Mouse (Mus musculus) ES-E14 (cell line): Measurements from ENCODE around the gene 1700025G04Rik. TPM values are rescaled to one million over a fixed set of nuclear protein-coding genes. Genes with fewer than 3 reads are reported as not detected.

Experiments
- DNase-seq: peaks from one replicate; pipeline ENCODE4 v3.0.0-alpha.2; 2013; ENCODE audit warnings: low read depth, low spot score
- H3K27ac ChIP-seq: 2 replicates; pipeline ENCODE4 v1.5.1; 2012; ENCODE audit warnings: low read depth, mild to moderate bottlenecking, low read length, moderate library complexity, mixed read lengths; ENCODE audit not compliant: poor library complexity, insufficient read depth, severe bottlenecking
- H3K36me3 ChIP-seq: 2 replicates; pipeline ENCODE4 v1.6.1; 2012; ENCODE audit warnings: mild to moderate bottlenecking, low read length, moderate library complexity, mixed read lengths; ENCODE audit not compliant: control insufficient read depth, poor library complexity, insufficient read depth, severe bottlenecking
- H3K4me1 ChIP-seq, 2 experiments: fragments of 150-350 bp in 1 of 2; sonication (generic) in 1 of 2; 2 replicates each; pipeline ENCODE4 v1.6.1; 2012; ENCODE audit warnings: low read length in 2 of 2, mild to moderate bottlenecking in 1 of 2, mixed read lengths in 1 of 2; ENCODE audit not compliant: control insufficient read depth in 2 of 2, insufficient read depth in 2 of 2, poor library complexity in 1 of 2
- H3K4me3 ChIP-seq, 2 experiments: fragments of 150-350 bp in 1 of 2; sonication (generic) in 1 of 2; 2 replicates each; pipeline ENCODE4 v1.5.1; 2012; ENCODE audit warnings: low read length in 2 of 2, low read depth in 1 of 2, mild to moderate bottlenecking in 1 of 2, mixed read lengths in 1 of 2; ENCODE audit not compliant: insufficient read depth in 1 of 2, poor library complexity in 1 of 2, severe bottlenecking in 1 of 2
- H3K9ac ChIP-seq: 2 replicates; pipeline ENCODE4 v1.6.1; 2012; ENCODE audit warnings: low read depth, mild to moderate bottlenecking, low read length, mixed read lengths; ENCODE audit not compliant: poor library complexity, insufficient read depth, severe bottlenecking
- H3K9me3 ChIP-seq: fragments of 150-350 bp; sonication (generic); 2 replicates; pipeline ENCODE4 v1.6.1; 2012; ENCODE audit warnings: low read depth, mild to moderate bottlenecking, low read length; ENCODE audit not compliant: control insufficient read depth, insufficient read depth
- CHD2 ChIP-seq: IDR thresholded peaks from 2 replicates; pipeline ENCODE4 v1.6.1; 2014; ENCODE audit warnings: mild to moderate bottlenecking, low read depth, low read length, inconsistent platforms
- HCFC1 ChIP-seq: IDR thresholded peaks from 2 replicates; pipeline ENCODE4 v1.6.1; 2012; ENCODE audit warnings: low read length, inconsistent platforms, borderline replicate concordance; ENCODE audit not compliant: insufficient read depth
- MAFK ChIP-seq: IDR thresholded peaks from 2 replicates; pipeline ENCODE4 v1.6.1; 2014; ENCODE audit warnings: mild to moderate bottlenecking, low read depth, low read length, inconsistent platforms; ENCODE audit not compliant: insufficient read depth
- ZC3H11A ChIP-seq: IDR thresholded peaks from 2 replicates; pipeline ENCODE4 v1.6.1; 2012; ENCODE audit warnings: low read depth, mild to moderate bottlenecking, inconsistent platforms, low read length, borderline replicate concordance
- ZNF384 ChIP-seq: IDR thresholded peaks from 2 replicates; pipeline ENCODE4 v1.6.1; 2012; ENCODE audit warnings: low read depth, low read length, inconsistent platforms
- in situ Hi-C, 2 experiments: fragments of 600-800 bp; cut with MboI; formaldehyde crosslinking; loops; one replicate each; pipeline ENCODE4 v1.15.1; 2025; ENCODE audit warnings: low sequenced_read_pairs in 2 of 2, inconsistent platforms in 1 of 2; ENCODE audit not compliant: unreplicated experiment in 2 of 2
- total RNA-seq: library from RNA; depleted of rRNA; stranded (reverse); fragments of 300-350 nt; gene quantifications from 2 replicates; pipeline ENCODE4 v1.2.3, GENCODE M21; 2012

1700025G04Rik gene
- total RNA-seq, 1 experiment: 2.1 TPM

DNA sequence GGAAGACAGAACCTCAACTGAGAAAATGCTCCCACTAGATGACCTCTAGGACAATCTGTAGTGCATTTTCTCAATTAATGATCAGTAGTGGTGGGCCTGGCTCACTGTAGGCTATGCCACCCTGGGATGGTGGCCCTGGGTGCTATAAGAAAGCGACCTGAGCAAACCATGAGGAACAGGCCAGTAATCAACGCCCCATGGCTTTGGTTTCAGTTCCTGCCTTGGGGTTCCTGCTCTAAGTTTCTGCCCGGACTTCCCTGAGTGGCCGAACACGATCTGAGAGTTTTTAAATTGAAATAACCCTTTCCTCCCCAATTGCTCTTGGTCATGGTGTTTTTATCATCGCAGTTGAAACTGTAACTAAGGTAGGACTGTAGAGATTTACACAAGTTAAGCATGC is 69.1 kb downstream of the 1700025G04Rik start:
- Histone ChIP-seq H3K4me3 (no peak overlapping the region), H3K27ac (no peak overlapping the region), H3K9ac (no peak overlapping the region), H3K4me1 (peaks cover 0 to 2% of the 10 kb centered on the region in 2 experiments; a peak in 1 of 4 replicates), H3K9me3 (no peaks in the 10 kb centered on the region), H3K36me3 (no peaks in the 10 kb centered on the region)
- TF ChIP-seq HCFC1 (no peak), MAFK (no peak), ZC3H11A (no peak), ZNF384 (no peak), CHD2 (no peak)
- in situ Hi-C loops: no loop called here
- DNase-seq: no peak

DNA sequence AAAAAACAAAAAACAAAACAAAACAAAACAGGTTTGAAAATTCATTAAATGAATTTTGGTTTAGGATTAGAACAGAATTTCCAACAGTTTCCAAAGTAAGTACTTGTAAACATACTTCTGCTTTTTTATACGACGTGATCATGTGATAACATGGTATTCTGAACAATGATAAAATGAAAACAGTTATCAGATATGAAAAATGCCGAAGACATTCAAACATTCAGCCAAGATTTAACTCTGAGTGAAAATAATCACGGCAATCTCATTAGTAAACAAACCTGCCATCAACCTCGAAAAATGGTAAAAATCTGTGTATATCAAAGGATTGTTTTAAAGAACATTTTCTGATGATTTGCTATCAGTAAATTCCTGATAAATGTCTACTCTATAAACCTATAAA is 69.9 kb downstream of the 1700025G04Rik start:
- Histone ChIP-seq H3K4me1 (peaks cover 0 to 2% of the 10 kb centered on the region in 2 experiments; a peak in 1 of 4 replicates), H3K27ac (no peak overlapping the region), H3K36me3 (no peaks in the 10 kb centered on the region), H3K4me3 (no peak overlapping the region), H3K9me3 (no peaks in the 10 kb centered on the region), H3K9ac (no peak overlapping the region)
- in situ Hi-C loops: no loop called here
- no peak for TF ChIP-seq CHD2
- no peak for TF ChIP-seq HCFC1
- TF ChIP-seq MAFK: no peak
- TF ChIP-seq ZNF384: no peak
- no peak for TF ChIP-seq ZC3H11A
- DNase-seq: no peak

DNA sequence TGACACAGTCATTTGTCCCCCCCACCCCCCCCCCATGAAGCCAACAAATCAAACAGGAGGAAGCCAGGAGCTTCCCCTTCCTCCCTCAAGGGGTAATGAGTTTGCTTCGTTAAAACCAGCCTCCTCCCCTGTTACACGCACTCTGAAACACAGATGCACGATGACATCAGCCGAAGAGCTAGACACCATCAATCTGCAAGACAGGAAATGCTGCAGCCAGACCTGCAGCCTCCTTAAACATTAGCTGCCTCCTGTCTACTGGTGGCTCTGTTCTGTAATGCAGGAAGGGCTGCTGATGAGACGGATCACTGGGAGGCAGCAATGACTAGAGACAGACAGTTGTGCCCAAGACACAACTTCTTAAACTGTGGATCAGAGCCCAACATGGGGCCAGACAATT is 70.7 kb downstream of the 1700025G04Rik start:
- Histone ChIP-seq H3K27ac (no peak overlapping the region), H3K9me3 (no peaks in the 10 kb centered on the region), H3K9ac (no peak overlapping the region), H3K4me3 (no peak overlapping the region), H3K4me1 (no peaks in the 10 kb centered on the region), H3K36me3 (no peaks in the 10 kb centered on the region)
- DNase-seq: no peak
- in situ Hi-C loops: no loop called here
- TF ChIP-seq MAFK: no peak
- no peak for TF ChIP-seq HCFC1

DNA sequence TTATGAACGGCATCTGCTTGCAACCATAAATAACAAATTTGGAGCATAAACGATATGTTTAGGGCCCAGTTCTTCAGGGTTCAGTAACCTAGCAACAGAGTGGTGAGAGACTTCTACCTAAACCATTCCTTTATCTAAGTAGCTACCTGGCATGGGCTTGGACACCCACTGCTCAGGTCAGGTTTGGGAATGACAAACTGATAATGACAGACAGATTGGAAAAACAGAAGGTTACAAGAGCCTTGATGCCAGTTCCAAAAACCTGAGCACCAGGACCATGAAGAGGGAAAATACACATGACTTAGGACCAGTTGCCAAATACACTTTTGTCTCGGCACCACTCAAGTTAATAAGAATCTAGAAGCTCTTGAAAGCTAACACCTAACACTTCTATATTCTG is 71.6 kb downstream of the 1700025G04Rik start:
- no peak for DNase-seq
- H3K36me3 ChIP-seq: no peaks in the 10 kb centered on the region
- H3K4me1 ChIP-seq: no peaks in the 10 kb centered on the region
- no peak overlapping the region for H3K9ac ChIP-seq
- TF ChIP-seq MAFK: no peak
- TF ChIP-seq HCFC1: no peak
- TF ChIP-seq CHD2: no peak
- no peak for TF ChIP-seq ZNF384
- TF ChIP-seq ZC3H11A: no peak
- no peak overlapping the region for H3K27ac ChIP-seq
- in situ Hi-C loops: no loop called here
- H3K9me3 ChIP-seq: no peaks in the 10 kb centered on the region
- H3K4me3 ChIP-seq: no peak overlapping the region

DNA sequence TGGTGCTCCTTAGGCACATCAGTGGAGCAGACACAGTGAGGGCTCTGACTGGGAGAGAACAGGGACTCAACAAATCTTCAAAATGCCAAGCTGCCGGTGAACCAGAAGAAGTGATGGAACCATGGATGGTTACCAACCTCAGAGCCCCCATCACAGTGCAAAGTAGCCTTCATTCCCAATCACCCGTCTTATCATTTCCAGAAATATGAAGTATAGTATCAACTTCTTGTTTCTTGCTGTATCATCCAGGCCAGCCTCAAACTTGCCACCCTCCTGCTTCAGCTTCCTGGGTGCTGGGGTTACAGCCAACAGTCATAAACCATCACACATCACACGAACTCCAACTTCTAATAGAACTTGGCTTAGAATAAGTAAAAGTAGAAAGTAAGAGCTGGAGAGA is 73.3 kb downstream of the 1700025G04Rik start:
- in situ Hi-C loops: no loop called here
- no peak for DNase-seq
- no peaks in the 10 kb centered on the region for H3K36me3 ChIP-seq
- H3K4me3 ChIP-seq: no peak overlapping the region
- no peak overlapping the region for H3K27ac ChIP-seq
- no peak overlapping the region for H3K9ac ChIP-seq
- H3K4me1 ChIP-seq: no peaks in the 10 kb centered on the region
- no peak for TF ChIP-seq MAFK
- no peak for TF ChIP-seq ZNF384
- no peak for TF ChIP-seq ZC3H11A
- no peak for TF ChIP-seq CHD2
- TF ChIP-seq HCFC1: no peak
- no peaks in the 10 kb centered on the region for H3K9me3 ChIP-seq
